Mouse (Mus musculus) mouse embryonic stem cell (cell line): ENCODE measurements around the gene Traf2.

ENCODE experiments used
- in situ Hi-C, 2 experiments: fragments of 300-500 bp; cut with MboI; formaldehyde crosslinking; loops; 1 replicate in 1 of 2; 3 replicates in 1 of 2; pipeline ENCODE4 v1.14.3; 2019 to 2020; ENCODE audit warnings: low sequenced_read_pairs in 2 of 2, low pct_unique_long_range_greater_than_20kb in 1 of 2, mixed read lengths in 1 of 2; ENCODE audit not compliant: unreplicated experiment in 1 of 2

Traf2 gene

GRCm38 (mm10) chr2:25502726-25503125 lies 44.0 kb downstream of the Traf2 start:
- in situ Hi-C loops = no loop called here

- in situ Hi-C loops = no loop called here
These were observed 44.9 kb downstream of the Traf2 start, which contains the start of gene C8g for GRCm38 (mm10) chr2:25501593-25502486. Gene C8g, minus strand, starts transcription at chr2:25501719.

- in situ Hi-C loops = no loop called here
These were observed 45.9 kb downstream of the Traf2 start, which contains the start of gene Fbxw5 for GRCm38 (mm10) chr2:25500576-25501405. Gene Fbxw5, plus strand, starts transcription at chr2:25500750.

- in situ Hi-C loops = no loop called here
These were observed 46.6 kb downstream of the Traf2 start for GRCm38 (mm10) chr2:25500071-25500575.

- in situ Hi-C loops = no loop called here
These were observed 47.9 kb downstream of the Traf2 start for GRCm38 (mm10) chr2:25498622-25499478.

GRCm38 (mm10) chr2:25497846-25498575 lies 48.7 kb downstream of the Traf2 start:
- in situ Hi-C loops = no loop called here

GRCm38 (mm10) chr2:25496462-25496861 lies 50.3 kb downstream of the Traf2 start:
- in situ Hi-C loops = no loop called here

GRCm38 (mm10) chr2:25493476-25493961 lies 53.2 kb downstream of the Traf2 start, which contains the start of gene Lcn12:
Gene Lcn12, minus strand, starts transcription at chr2:25493911.
- in situ Hi-C loops = no loop called here

GRCm38 (mm10) chr2:25492988-25493387 lies 53.8 kb downstream of the Traf2 start:
- in situ Hi-C loops = no loop called here

- in situ Hi-C loops = no loop called here
These were observed 58.1 kb downstream of the Traf2 start for GRCm38 (mm10) chr2:25488671-25489068.

GRCm38 (mm10) chr2:25487965-25488670 lies 58.6 kb downstream of the Traf2 start:
- in situ Hi-C loops = no loop called here

- in situ Hi-C loops = no loop called here
These were observed 61.7 kb downstream of the Traf2 start for GRCm38 (mm10) chr2:25484901-25485647.

GRCm38 (mm10) chr2:25482969-25483368 lies 63.8 kb downstream of the Traf2 start:
- in situ Hi-C loops = no loop called here

- in situ Hi-C loops = no loop called here
These were observed 66.2 kb downstream of the Traf2 start for GRCm38 (mm10) chr2:25480541-25480940.

- in situ Hi-C loops = loop anchor here in 1 of 2 experiments (5.0 kb wide), 1 partner anchor 47 kb away; no protein-coding TSS in a partner anchor
These were observed 67.0 kb downstream of the Traf2 start for GRCm38 (mm10) chr2:25479551-25480311.
